Mouse (Mus musculus) cerebellum, adult 2 months (tissue): ENCODE results near the gene Prap1.

ENCODE experiments used
- CTCF ChIP-seq: fragments of 200-500 bp; IDR thresholded peaks from 2 replicates; pipeline ENCODE4 v1.5.1; 2011; ENCODE audit warnings: low read depth, mild to moderate bottlenecking, control low read depth, low read length, moderate library complexity, borderline replicate concordance; ENCODE audit not compliant: insufficient read depth
- POLR2A ChIP-seq: fragments of 200-500 bp; IDR thresholded peaks from 2 replicates; pipeline ENCODE4 v1.6.1; 2011; ENCODE audit warnings: low read length, control low read depth, borderline replicate concordance; ENCODE audit not compliant: insufficient read depth

DNA sequence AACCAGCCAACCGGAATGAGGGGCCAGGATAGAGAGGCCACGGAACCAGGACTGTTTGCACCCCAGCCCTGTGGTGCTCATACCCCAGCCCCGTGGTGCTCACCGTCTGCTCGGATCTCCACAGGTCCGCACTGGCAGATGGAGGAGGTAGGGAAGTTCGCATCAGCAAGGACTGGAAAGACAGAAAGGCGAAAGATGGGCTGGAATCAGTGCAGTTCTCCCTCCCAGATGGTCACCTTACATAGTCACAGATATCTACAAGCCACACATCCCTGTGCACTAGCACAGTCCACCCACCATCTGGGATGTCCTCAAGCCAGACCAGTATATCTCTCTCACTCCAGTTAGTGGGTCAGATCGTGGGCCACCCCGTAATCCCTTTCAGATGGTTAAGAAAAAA lies 8.3 kb downstream of the Prap1 start:
- TF ChIP-seq CTCF (no peak), POLR2A (no peak)
